Mouse (Mus musculus): ENCODE data around the gene Mas1. TPM values are rescaled to one million over a fixed set of nuclear protein-coding genes. Genes with fewer than 3 reads are reported as not detected.

Mas1 gene
- polyA plus RNA-seq, 2 experiments = 0.08 TPM; not detected in 1

- 41% methylated on average over 5 of the region's 5 CpGs for WGBS (ENCODE audit: insufficient replicate concordance)
- ATAC-seq (ENCODE audit: insufficient read depth) = no peak
Observed at GRCm38 (mm10) chr17:12845862-12846261, 22.1 kb downstream of the Mas1 start.

GRCm38 (mm10) chr17:12844540-12844939 is 23.4 kb downstream of the Mas1 start:
- ATAC-seq (ENCODE audit: insufficient read depth) (no peak), DNase-seq (ENCODE audit: low read depth in 3 of 3, low spot score in 3 of 3) (no peak)
- Histone ChIP-seq H3K27ac (no peak overlapping the region), H3K4me2 (ENCODE audit: low read depth) (no peak overlapping the region), H3K9ac (replicated peaks) (no peak overlapping the region), H3K9me3 (ENCODE audit: control insufficient read depth, low read length) (no peaks in the 10 kb centered on the region), H3K4me1 (replicated peaks; ENCODE audit: control insufficient read depth in 2 of 2, insufficient read depth in 2 of 2, low read length in 1 of 2) (no peaks in the 10 kb centered on the region), H3K27me3 (ENCODE audit: control insufficient read depth, insufficient read depth, low read length) (no peaks in the 10 kb centered on the region), H3K4me3 (ENCODE audit: insufficient read depth in 1 of 2, low read depth in 2 of 2, low read length in 2 of 2) (no peak overlapping the region), H3K36me3 (replicated peaks; ENCODE audit: control insufficient read depth, insufficient read depth, low read depth) (no peaks in the 10 kb centered on the region)
- TF ChIP-seq EP300 (IDR thresholded peaks at IDR 0.05; ENCODE audit: low read depth) = no peak
- no peak for TF ChIP-seq CTCF (IDR thresholded peaks at IDR 0.05; ENCODE audit: low read depth)
- WGBS (ENCODE audit: insufficient replicate concordance) = 78% methylated on average over 4 of the region's 4 CpGs

More at GRCm38 (mm10) chr17:12845862-12846261, 22.1 kb downstream of the Mas1 start:
- no peak overlapping the region for H3K9ac ChIP-seq (replicated peaks)
- DNase-seq (ENCODE audit: low read depth in 3 of 3, low spot score in 3 of 3) = no peak
- no peaks in the 10 kb centered on the region for H3K27me3 ChIP-seq (ENCODE audit: control insufficient read depth, insufficient read depth, low read length)
- no peak for TF ChIP-seq EP300 (IDR thresholded peaks at IDR 0.05; ENCODE audit: low read depth)
- H3K4me2 ChIP-seq (ENCODE audit: low read depth) = no peak overlapping the region
- no peaks in the 10 kb centered on the region for H3K4me1 ChIP-seq (replicated peaks; ENCODE audit: control insufficient read depth in 2 of 2, insufficient read depth in 2 of 2, low read length in 1 of 2)
- no peaks in the 10 kb centered on the region for H3K9me3 ChIP-seq (ENCODE audit: control insufficient read depth, low read length)
- H3K36me3 ChIP-seq (replicated peaks; ENCODE audit: control insufficient read depth, insufficient read depth, low read depth) = no peaks in the 10 kb centered on the region
- no peak overlapping the region for H3K27ac ChIP-seq
- no peak overlapping the region for H3K4me3 ChIP-seq (ENCODE audit: insufficient read depth in 1 of 2, low read depth in 2 of 2, low read length in 2 of 2)

- no peak overlapping the region for H3K27ac ChIP-seq
- DNase-seq (ENCODE audit: low read depth in 3 of 3, low spot score in 3 of 3) = no peak
- 32% methylated on average over 6 of the region's 6 CpGs for WGBS (ENCODE audit: insufficient replicate concordance)
- no peak for TF ChIP-seq EP300 (IDR thresholded peaks at IDR 0.05; ENCODE audit: low read depth)
- no peak for TF ChIP-seq CTCF (IDR thresholded peaks at IDR 0.05; ENCODE audit: low read depth)
- H3K4me3 ChIP-seq (ENCODE audit: insufficient read depth in 1 of 2, low read depth in 2 of 2, low read length in 2 of 2) = no peak overlapping the region
- H3K27me3 ChIP-seq (ENCODE audit: control insufficient read depth, insufficient read depth, low read length) = no peaks in the 10 kb centered on the region
- H3K9ac ChIP-seq (replicated peaks) = no peak overlapping the region
- H3K9me3 ChIP-seq (ENCODE audit: control insufficient read depth, low read length) = no peaks in the 10 kb centered on the region
- no peak for ATAC-seq (ENCODE audit: insufficient read depth)
- no peaks in the 10 kb centered on the region for H3K36me3 ChIP-seq (replicated peaks; ENCODE audit: control insufficient read depth, insufficient read depth, low read depth)
- H3K4me1 ChIP-seq (replicated peaks; ENCODE audit: control insufficient read depth in 2 of 2, insufficient read depth in 2 of 2, low read length in 1 of 2) = no peaks in the 10 kb centered on the region
- no peak overlapping the region for H3K4me2 ChIP-seq (ENCODE audit: low read depth)
Observed at GRCm38 (mm10) chr17:12843826-12844225, 24.1 kb downstream of the Mas1 start.

GRCm38 (mm10) chr17:12839475-12840267 is 28.3 kb downstream of the Mas1 start:
- Histone ChIP-seq H3K27ac (no peak overlapping the region), H3K9ac (replicated peaks) (no peak overlapping the region), H3K36me3 (replicated peaks; ENCODE audit: control insufficient read depth, insufficient read depth, low read depth) (no peaks in the 10 kb centered on the region), H3K27me3 (ENCODE audit: control insufficient read depth, insufficient read depth, low read length) (no peaks in the 10 kb centered on the region; the same call in 1 of the 2 replicates), H3K9me3 (ENCODE audit: control insufficient read depth, low read length) (no peaks in the 10 kb centered on the region), H3K4me1 (replicated peaks; ENCODE audit: control insufficient read depth in 2 of 2, insufficient read depth in 2 of 2, low read length in 1 of 2) (no peaks in the 10 kb centered on the region), H3K4me2 (ENCODE audit: low read depth) (no peak overlapping the region), H3K4me3 (ENCODE audit: insufficient read depth in 1 of 2, low read depth in 2 of 2, low read length in 2 of 2) (no peak overlapping the region)
- TF ChIP-seq EP300 (IDR thresholded peaks at IDR 0.05; ENCODE audit: low read depth) (no peak), CTCF (IDR thresholded peaks at IDR 0.05; ENCODE audit: low read depth) (no peak)
- DNase-seq (ENCODE audit: low read depth in 3 of 3, low spot score in 3 of 3) (no peak), ATAC-seq (ENCODE audit: insufficient read depth) (no peak)
- WGBS (ENCODE audit: insufficient replicate concordance) = 53% methylated on average over 10 of the region's 10 CpGs

GRCm38 (mm10) chr17:12835738-12836137 is 32.2 kb downstream of the Mas1 start:
- Histone ChIP-seq H3K27me3 (ENCODE audit: control insufficient read depth, insufficient read depth, low read length) (no peaks in the 10 kb centered on the region; the same call in 1 of the 2 replicates), H3K9me3 (ENCODE audit: control insufficient read depth, low read length) (no peaks in the 10 kb centered on the region), H3K4me1 (replicated peaks; ENCODE audit: control insufficient read depth in 2 of 2, insufficient read depth in 2 of 2, low read length in 1 of 2) (no peaks in the 10 kb centered on the region), H3K4me2 (ENCODE audit: low read depth) (no peak overlapping the region), H3K36me3 (replicated peaks; ENCODE audit: control insufficient read depth, insufficient read depth, low read depth) (no peaks in the 10 kb centered on the region), H3K27ac (no peak overlapping the region), H3K4me3 (ENCODE audit: insufficient read depth in 1 of 2, low read depth in 2 of 2, low read length in 2 of 2) (no peak overlapping the region), H3K9ac (replicated peaks) (no peak overlapping the region)
- TF ChIP-seq EP300 (IDR thresholded peaks at IDR 0.05; ENCODE audit: low read depth) = no peak
- TF ChIP-seq CTCF (IDR thresholded peaks at IDR 0.05; ENCODE audit: low read depth) = no peak
- DNase-seq (ENCODE audit: low read depth in 3 of 3, low spot score in 3 of 3) (no peak), ATAC-seq (ENCODE audit: insufficient read depth) (no peak)
- 65% methylated on average over 5 of the region's 5 CpGs for WGBS (ENCODE audit: insufficient replicate concordance)

Data from liver, embryonic 14.5 days (tissue).